Mouse (Mus musculus): Measurements from ENCODE around the gene Nek9. TPM values are rescaled to one million over a fixed set of nuclear protein-coding genes. Genes with fewer than 3 reads are reported as not detected.

Nek9 gene
- polyA plus RNA-seq, 1 experiment from 2014 or later, result 23.9 TPM

DNA sequence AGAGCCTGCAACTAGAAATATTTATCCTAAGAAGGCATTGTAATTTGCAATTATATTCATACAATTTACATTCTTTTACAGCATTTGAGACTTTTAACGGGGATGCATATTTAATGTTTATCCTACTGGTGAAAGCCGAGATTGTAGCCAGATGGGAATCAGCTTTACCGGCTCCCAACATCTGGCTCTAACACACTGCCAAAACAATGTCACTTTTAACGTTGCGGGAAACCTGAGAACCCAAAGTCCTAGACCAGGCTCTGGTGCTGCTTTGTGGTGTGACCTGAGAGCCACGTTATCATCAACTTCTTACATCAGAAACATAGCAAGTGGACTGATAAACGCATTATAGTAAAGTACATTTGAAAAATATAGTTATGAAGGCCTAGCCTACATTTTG lies 74.2 kb downstream of the Nek9 start:
- H3K36me3 ChIP-seq (replicated peaks), result peaks cover 15% of the 10 kb centered on the region
- H3K27me3 ChIP-seq (ENCODE audit: poor library complexity, severe bottlenecking), result no peaks in the 10 kb centered on the region
- WGBS, result 61% methylated on average over 7 of the region's 7 CpGs
- no peak overlapping the region for H3K4me3 ChIP-seq
- no peak for DNase-seq (ENCODE audit: extremely low spot score, low spot score)
- H3K27ac ChIP-seq, result no peak overlapping the region
- H3K4me1 ChIP-seq, result peaks cover 9% of the 10 kb centered on the region
- H3K9me3 ChIP-seq, result no peaks in the 10 kb centered on the region

DNA sequence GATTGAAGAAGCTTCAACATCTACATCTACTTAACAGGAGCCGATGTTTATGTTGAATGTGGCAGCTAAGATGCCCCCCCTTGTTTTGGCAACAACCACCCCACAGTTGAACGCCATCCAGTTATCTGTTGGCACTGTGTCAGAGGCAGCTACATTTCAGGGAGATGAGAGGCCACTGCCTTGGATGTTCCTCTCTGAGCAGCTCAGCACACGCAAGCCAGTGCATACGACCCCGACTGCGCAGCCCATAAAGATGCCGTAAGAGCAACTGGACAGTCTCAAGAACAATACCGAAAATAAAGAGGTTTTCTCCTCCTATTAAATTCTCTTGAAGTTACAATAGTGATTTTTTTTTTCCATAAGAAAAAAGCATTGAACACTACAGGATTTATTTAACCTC lies 74.6 kb downstream of the Nek9 start:
- peaks cover 15% of the 10 kb centered on the region for H3K36me3 ChIP-seq (replicated peaks)
- H3K27ac ChIP-seq, result no peak overlapping the region
- peaks cover 5% of the 10 kb centered on the region for H3K4me1 ChIP-seq
- DNase-seq (ENCODE audit: extremely low spot score, low spot score), result no peak
- 90% methylated on average over 8 of the region's 8 CpGs for WGBS
- no peaks in the 10 kb centered on the region for H3K27me3 ChIP-seq (ENCODE audit: poor library complexity, severe bottlenecking)
- no peak overlapping the region for H3K4me3 ChIP-seq
- no peaks in the 10 kb centered on the region for H3K9me3 ChIP-seq

DNA sequence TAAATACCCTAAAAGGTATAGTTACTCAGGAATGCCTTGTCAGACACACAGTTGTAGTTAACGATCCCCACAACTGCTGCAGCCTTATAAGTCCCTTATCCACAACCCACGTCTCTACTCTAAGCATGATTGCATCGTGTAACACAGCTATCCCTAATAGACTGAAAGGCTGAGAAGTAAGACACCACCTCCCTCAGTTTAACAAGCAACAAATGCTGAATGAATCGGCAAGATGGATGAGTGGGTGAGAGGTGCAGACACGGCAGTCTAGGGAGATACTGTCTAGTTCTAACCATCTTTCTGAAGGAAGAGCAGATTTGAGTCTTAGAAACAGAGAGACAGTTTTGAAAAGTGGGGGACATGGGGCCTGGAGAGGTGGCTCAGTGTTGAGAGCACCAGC lies 76.0 kb downstream of the Nek9 start:
- DNase-seq (ENCODE audit: extremely low spot score, low spot score), result no peak
- H3K4me3 ChIP-seq, result no peak overlapping the region
- H3K27ac ChIP-seq, result no peak overlapping the region
- 87% methylated on average over 5 of the region's 5 CpGs for WGBS
- peaks cover 11% of the 10 kb centered on the region for H3K36me3 ChIP-seq (replicated peaks)
- H3K27me3 ChIP-seq (ENCODE audit: poor library complexity, severe bottlenecking), result no peaks in the 10 kb centered on the region
- H3K9me3 ChIP-seq, result no peaks in the 10 kb centered on the region
- peaks cover 5% of the 10 kb centered on the region; the same call in 1 of the 2 replicates for H3K4me1 ChIP-seq

DNA sequence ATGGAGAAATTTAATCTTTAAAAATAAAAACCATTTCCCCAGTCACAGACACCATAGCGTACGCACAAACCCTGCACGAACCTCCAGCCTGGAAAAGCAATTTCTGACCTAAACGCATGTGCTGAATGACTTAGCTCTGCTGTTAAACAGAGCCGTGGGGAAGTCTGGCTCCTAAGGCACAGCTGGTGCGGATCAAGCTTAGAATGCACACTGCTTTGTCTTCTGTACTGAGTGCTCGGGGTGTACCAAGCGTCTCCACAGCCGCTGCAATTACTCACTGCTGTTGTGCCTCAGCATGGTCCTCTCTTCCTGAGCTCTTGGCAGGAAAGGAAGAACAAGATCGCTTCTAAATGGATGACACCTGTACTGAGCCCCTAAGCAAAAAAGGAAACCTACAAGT lies 76.7 kb downstream of the Nek9 start:
- H3K27me3 ChIP-seq (ENCODE audit: poor library complexity, severe bottlenecking), result no peaks in the 10 kb centered on the region
- DNase-seq (ENCODE audit: extremely low spot score, low spot score), result no peak
- WGBS, result 60% methylated on average over 10 of the region's 10 CpGs
- H3K27ac ChIP-seq, result no peak overlapping the region
- H3K4me1 ChIP-seq, result peaks cover 5% of the 10 kb centered on the region; the same call in 1 of the 2 replicates
- no peaks in the 10 kb centered on the region for H3K9me3 ChIP-seq
- no peak overlapping the region for H3K4me3 ChIP-seq
- H3K36me3 ChIP-seq (replicated peaks), result peaks cover 8% of the 10 kb centered on the region

DNA sequence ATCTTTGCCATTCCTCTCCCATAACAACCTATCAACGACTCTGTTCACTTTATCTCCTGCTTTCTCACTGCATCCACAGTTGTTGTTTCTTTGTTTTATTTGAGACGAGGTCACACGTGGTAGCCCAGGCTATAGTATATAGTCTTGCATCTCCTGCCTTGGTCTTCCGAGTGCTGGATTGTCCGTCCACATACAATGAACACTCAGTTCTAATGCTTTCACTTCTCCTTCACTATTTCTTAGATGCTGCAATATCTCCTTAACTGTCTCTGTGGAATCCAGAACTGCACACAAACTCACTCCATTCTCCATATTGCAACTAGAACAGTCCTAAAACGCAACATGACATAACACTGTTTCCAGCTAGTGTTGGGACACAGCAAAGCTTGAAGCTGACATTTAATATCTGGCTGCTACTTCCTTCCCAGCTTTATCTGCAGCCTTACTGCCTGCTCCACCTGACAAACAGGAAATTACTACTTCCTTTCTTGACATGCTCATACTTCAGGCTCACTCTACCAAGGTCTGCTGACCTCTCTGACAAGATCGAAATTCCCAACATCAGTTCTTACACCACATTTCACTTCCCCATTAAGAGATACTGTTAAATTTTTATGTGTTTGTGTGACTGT lies 82.0 kb downstream of the Nek9 start:
- Histone ChIP-seq H3K36me3 (replicated peaks) (peaks cover 5% of the 10 kb centered on the region; the same call in 1 of the 2 replicates), H3K27ac (no peak overlapping the region), H3K9me3 (no peaks in the 10 kb centered on the region), H3K27me3 (ENCODE audit: poor library complexity, severe bottlenecking) (no peaks in the 10 kb centered on the region), H3K4me3 (no peak overlapping the region), H3K4me1 (no peaks in the 10 kb centered on the region)
- 88% methylated on average over 7 of the region's 7 CpGs for WGBS
- no peak for DNase-seq (ENCODE audit: extremely low spot score, low spot score)

DNA sequence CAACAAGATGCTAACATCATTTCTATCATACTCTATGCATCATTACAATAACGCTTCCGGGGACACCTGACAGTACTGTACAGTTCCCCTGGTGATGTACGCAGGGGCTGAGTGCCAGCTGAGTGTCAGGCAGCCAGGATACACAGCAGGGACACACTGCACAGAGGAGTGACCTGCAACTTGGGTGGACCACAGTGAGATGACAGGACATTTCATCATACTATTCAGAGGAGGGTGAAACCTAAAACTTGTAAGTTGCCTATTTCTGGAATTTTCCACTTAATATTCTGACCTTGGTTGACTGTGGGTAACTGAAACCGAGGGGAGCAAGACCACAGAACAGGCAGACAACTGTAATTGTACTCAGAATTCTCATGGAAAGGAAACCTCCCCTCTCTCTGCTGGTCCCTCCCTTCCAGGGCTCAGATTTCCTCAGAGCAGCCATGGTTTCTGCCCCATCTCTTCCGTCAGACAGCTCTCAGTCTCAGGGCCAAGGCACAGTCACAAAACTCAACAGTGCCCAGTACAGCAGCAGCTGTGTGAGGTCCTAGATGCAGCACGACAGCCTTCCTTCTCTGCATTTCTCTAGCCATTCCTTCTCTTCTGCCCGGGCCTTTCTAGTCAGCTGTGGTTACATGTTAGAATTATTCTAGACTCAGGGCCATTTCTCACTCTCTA lies 82.9 kb downstream of the Nek9 start:
- Histone ChIP-seq H3K27me3 (ENCODE audit: poor library complexity, severe bottlenecking) (no peaks in the 10 kb centered on the region), H3K27ac (no peak overlapping the region), H3K4me3 (no peak overlapping the region), H3K4me1 (no peaks in the 10 kb centered on the region), H3K9me3 (no peaks in the 10 kb centered on the region), H3K36me3 (replicated peaks) (peaks cover 5% of the 10 kb centered on the region; the same call in 1 of the 2 replicates)
- 78% methylated on average over 7 of the region's 7 CpGs for WGBS
- no peak for DNase-seq (ENCODE audit: extremely low spot score, low spot score)

DNA sequence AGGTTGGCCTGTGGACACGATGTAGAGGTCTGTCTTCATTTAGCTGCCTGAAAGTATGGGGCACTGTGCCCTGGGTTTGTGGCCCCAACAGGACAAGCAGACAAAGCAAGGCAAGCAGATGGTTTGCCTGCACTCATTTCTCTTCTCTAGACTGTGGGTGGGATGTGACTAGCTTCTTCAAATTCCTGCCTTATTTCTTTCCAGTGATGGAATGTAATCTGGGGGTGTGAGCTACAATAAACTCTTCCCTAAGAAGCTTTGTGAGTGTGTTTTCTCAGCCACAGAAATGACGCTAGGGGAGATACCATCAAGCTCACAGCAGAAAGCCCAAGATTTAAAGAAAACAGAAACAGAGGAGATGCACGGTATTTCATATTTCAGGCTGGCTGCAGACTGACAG lies 87.1 kb downstream of the Nek9 start:
- DNase-seq (ENCODE audit: extremely low spot score, low spot score), result no peak
- Histone ChIP-seq H3K9me3 (peaks cover 9% of the 10 kb centered on the region; the same call in 1 of the 2 replicates), H3K27ac (no peak overlapping the region), H3K27me3 (ENCODE audit: poor library complexity, severe bottlenecking) (no peaks in the 10 kb centered on the region), H3K36me3 (replicated peaks) (peaks cover 11% of the 10 kb centered on the region), H3K4me3 (no peak overlapping the region), H3K4me1 (peaks cover 5% of the 10 kb centered on the region; the same call in 1 of the 2 replicates)
- 88% methylated on average over 3 of the region's 3 CpGs for WGBS

Other genes starting within 250 kb of the Nek9 start
- 2.3 and 2.7 TPM in 2 replicates for gene Prox2, start 228.6 kb downstream of the Nek9 start, polyA plus RNA-seq (2016; fragmentation: Nextera tagmentation; extraction: Ambion mirVana)
- 113 and 122 TPM in 2 replicates for gene Dlst, start 228.5 kb downstream of the Nek9 start, polyA plus RNA-seq (2016; fragmentation: Nextera tagmentation; extraction: Ambion mirVana)
- gene Rps6kl1, start 188.1 kb downstream of the Nek9 start, polyA plus RNA-seq (2016; fragmentation: Nextera tagmentation; extraction: Ambion mirVana), result 0.89 and 1.0 TPM in 2 replicates
- gene Pgf, start 161.6 kb downstream of the Nek9 start, polyA plus RNA-seq (2016; fragmentation: Nextera tagmentation; extraction: Ambion mirVana), result 2.5 and 3.1 TPM in 2 replicates
- 123 and 129 TPM in 2 replicates for gene Eif2b2, start 119.9 kb downstream of the Nek9 start, polyA plus RNA-seq (2016; fragmentation: Nextera tagmentation; extraction: Ambion mirVana)
- gene Mlh3, start 68.8 kb downstream of the Nek9 start, polyA plus RNA-seq (2016; fragmentation: Nextera tagmentation; extraction: Ambion mirVana), result 8.7 and 9.4 TPM in 2 replicates
- gene Acyp1, start 50.9 kb downstream of the Nek9 start, polyA plus RNA-seq (2016; fragmentation: Nextera tagmentation; extraction: Ambion mirVana), result 50.7 and 53.4 TPM in 2 replicates
- gene Zc2hc1c, start 50.8 kb downstream of the Nek9 start, polyA plus RNA-seq (2016; fragmentation: Nextera tagmentation; extraction: Ambion mirVana), result 1.3 and 1.7 TPM in 2 replicates
- gene Tmed10, start 35.5 kb upstream of the Nek9 start, polyA plus RNA-seq (2016; fragmentation: Nextera tagmentation; extraction: Ambion mirVana), result 245 and 247 TPM in 2 replicates
- 0.34 and 1.2 TPM in 2 replicates for gene Fos, start 134.5 kb upstream of the Nek9 start, polyA plus RNA-seq (2016; fragmentation: Nextera tagmentation; extraction: Ambion mirVana)